Mouse (Mus musculus) heart, postnatal 0 days (tissue): ENCODE data around the gene Lipc.

ENCODE experiments used
- CTCF ChIP-seq: IDR thresholded peaks from 2 replicates; pipeline ENCODE4 v1.5.1; 2016; ENCODE audit warnings: antibody characterized with exemption, control low read depth, low read depth
- EP300 ChIP-seq: IDR thresholded peaks from 2 replicates; pipeline ENCODE4 v1.6.1; 2016; ENCODE audit warnings: antibody characterized with exemption, low read depth

DNA sequence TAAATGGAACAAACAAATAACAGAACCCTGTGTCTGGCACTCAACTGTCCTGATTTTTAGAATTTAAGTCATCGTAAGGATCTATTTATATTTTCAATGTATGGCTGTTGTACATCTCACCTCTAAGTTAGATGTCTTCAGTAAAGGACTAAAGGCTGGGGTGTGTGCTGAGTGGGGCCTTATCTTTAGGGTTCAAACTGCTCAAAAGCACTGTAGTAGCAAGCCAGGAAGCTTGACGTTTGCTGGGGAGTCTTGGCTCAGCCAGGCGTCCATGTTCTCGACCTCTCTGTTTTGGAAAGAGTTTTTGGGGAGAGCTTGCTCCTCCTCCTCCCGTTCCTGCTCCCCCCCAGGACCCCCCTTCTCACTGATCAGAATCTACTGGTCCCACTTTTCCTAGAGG is 59.4 kb downstream of the Lipc start:
- TF ChIP-seq CTCF: no peak
- TF ChIP-seq EP300: no peak
